Mouse (Mus musculus): ENCODE data around the gene Slfn1. TPM values are rescaled to one million over a fixed set of nuclear protein-coding genes. Genes with fewer than 3 reads are reported as not detected.

Gene Slfn1
- polyA plus RNA-seq, 1 experiment = 0.27 TPM

Other genes with a start within 250 kb of the Slfn1 start
- 18.2 and 22.5 TPM in 2 replicates for gene Rffl, start 245.6 kb upstream of the Slfn1 start, polyA plus RNA-seq (2012; rRNA removed)
- 19.5 and 22.4 TPM in 2 replicates for gene Rad51d, start 226.2 kb upstream of the Slfn1 start, polyA plus RNA-seq (2012; rRNA removed)
- 1.3 and 1.7 TPM in 2 replicates for gene Fndc8, start 224.7 kb upstream of the Slfn1 start, polyA plus RNA-seq (2012; rRNA removed)
- gene Nle1, start 208.4 kb upstream of the Slfn1 start, polyA plus RNA-seq (2012; rRNA removed) = 20.9 and 25.7 TPM in 2 replicates
- 4.0 and 5.0 TPM in 2 replicates for gene Unc45b, start 206.3 kb upstream of the Slfn1 start, polyA plus RNA-seq (2012; rRNA removed)
- 16.2 and 18.3 TPM in 2 replicates for gene Slfn5, start 165.5 kb upstream of the Slfn1 start, polyA plus RNA-seq (2012; rRNA removed)
- gene Slfn9, start 125.0 kb upstream of the Slfn1 start, polyA plus RNA-seq (2012; rRNA removed) = 0.36 and 0.41 TPM in 2 replicates
- 0.37 and 0.47 TPM in 2 replicates for gene Slfn8, start 96.0 kb upstream of the Slfn1 start, polyA plus RNA-seq (2012; rRNA removed)
- 4.3 and 5.2 TPM in 2 replicates for gene Slfn2, start 51.7 kb upstream of the Slfn1 start, polyA plus RNA-seq (2012; rRNA removed)
- gene Slfn4, start 58.3 kb downstream of the Slfn1 start, polyA plus RNA-seq (2012; rRNA removed) = 0.24 and 0.30 TPM in 2 replicates
- 0.41 and 0.58 TPM in 2 replicates for gene Slfn3, start 74.5 kb downstream of the Slfn1 start, polyA plus RNA-seq (2012; rRNA removed)
- not detected in 2 replicates for gene Slfn14, start 169.9 kb downstream of the Slfn1 start, polyA plus RNA-seq (2012; rRNA removed)
- gene Ap2b1, start 182.2 kb downstream of the Slfn1 start, polyA plus RNA-seq (2012; rRNA removed) = 46.3 and 59.1 TPM in 2 replicates
- 11.1 and 12.0 TPM in 2 replicates for gene Pex12, start 185.7 kb downstream of the Slfn1 start, polyA plus RNA-seq (2012; rRNA removed)